Mouse (Mus musculus): ENCODE measurements around the gene Gm5580.
"Not testable (repeated sequence)": the region's sequence is repeated elsewhere in the genome, so short reads cannot be mapped to it uniquely, and the experiment has no call there.

The Gm5580 gene

DNA sequence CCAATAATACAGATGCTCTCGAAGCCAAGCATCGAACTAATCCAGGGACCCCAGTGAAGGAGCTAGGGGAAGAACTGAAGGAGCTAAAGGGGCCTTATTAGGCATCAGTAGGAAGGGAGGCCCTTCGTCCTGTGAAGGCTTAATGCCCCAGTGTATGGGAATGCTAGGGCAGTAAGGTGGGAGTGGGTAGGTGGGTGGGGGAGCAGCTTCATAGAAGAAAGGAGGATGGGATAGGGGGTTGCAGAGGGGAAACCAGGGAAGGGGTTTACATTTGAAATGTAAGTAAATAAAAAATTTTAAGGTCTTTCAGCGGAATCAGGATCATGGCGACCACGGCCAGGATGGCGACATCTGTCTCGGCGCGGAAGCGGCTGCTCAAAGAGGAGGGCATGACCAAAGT is at the start of gene Gm5580:
Gm5580 (plus strand) TSS at position 301 of the 400 bp plus-strand sequence.
- not testable (repeated sequence) for DNase-seq (ENCODE audit: extremely low read depth, insufficient read length, low spot score)

DNA sequence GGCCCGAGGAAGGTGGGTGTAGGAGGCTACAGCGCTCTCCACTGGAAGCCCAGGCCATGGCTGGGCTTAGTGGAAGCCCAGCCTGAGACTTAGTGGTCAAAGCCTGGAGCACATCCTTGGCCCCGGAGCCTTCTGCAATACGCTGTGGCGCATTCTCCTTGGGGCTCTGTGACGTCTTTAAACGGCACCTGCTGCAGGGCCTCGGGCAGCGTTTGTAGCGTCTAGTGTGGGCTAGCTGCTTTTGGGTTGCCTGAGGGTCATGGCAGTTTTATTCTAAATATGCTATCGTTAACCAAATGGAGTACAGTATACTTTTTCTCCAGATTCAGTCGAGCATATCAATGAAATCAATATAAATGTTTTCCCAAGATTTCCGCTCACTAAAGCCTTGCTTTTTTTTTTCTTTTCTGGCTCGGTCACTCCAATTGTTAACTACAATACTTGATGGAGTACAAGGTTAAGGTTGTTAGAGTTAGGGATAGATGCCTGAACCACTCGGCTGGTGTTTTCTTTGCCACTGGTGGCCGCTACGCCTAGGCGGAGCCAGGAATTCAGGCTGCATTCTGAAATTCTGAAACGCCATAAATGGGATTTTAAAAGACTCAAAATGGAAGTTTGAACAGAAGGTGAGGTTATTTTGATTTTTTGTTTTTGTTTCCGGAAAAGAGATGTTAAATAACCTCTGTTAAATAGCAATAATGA is 44.5 kb upstream of the Gm5580 start, which contains the start of gene Olfr212:
Olfr212 (plus strand) TSS at position 215 of the 702 bp plus-strand sequence.
- not testable (repeated sequence) for DNase-seq (ENCODE audit: extremely low read depth, insufficient read length, low spot score)

DNA sequence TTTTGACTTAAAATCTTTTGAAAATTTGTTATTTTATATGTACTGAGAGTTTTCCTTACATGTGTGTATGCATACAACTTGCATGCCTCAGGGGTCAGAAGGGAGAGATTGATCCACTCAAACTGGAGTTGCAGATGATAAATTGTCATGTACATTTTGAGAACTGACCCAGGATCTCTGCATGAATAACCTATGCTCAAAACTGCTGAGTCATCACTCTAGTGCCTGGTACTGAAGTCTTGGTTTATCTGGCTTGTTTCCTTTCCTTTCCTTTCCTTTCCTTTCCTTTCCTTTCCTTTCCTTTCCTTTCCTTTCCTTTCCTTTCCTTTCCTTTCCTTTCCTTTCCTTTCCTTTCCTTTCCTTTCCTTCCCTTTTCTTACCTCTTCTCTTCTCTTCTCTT is 36.1 kb upstream of the Gm5580 start:
- no peak for DNase-seq (ENCODE audit: extremely low read depth, insufficient read length, low spot score)

DNA sequence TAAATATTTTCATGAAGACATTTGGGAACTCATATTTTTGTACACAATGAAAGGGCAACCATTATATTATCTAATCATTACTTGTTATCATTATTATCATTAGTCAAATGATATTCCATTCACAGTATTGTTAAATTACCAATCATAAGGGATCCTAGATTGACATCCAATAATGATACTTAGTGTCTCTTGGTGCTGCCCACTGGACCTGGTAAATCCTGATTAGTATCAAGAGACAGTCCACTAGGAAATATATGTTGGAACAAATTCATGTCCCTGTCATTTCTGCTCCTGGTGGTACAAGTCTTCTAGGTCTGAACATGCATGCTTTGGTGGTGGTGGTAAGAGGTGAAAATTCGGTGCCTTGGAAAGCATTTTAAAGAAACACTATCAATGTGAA is 12.8 kb upstream of the Gm5580 start, which contains the start of gene Olfr213:
Olfr213 (plus strand) TSS at position 301 of the 400 bp plus-strand sequence.
- DNase-seq (ENCODE audit: extremely low read depth, insufficient read length, low spot score), result no peak

DNA sequence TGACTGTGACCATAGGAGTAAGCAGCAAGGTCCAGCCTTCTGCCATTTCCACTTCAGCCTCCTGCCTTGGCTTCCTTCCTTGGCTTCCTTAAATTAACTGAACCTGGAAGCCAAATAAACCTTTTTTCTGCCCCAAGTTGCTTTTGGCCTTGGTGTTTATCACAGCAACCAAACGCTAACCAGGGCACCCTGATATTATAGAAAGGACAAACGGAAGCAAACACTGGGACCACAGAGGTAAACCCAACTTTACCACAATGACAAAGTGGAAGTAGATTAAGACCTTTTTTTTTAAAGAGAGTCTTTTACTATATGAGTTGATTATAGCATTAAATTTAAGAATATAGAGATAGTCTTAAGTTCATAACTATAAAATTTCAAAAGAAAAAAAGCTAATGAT is 8.4 kb upstream of the Gm5580 start:
- DNase-seq (ENCODE audit: extremely low read depth, insufficient read length, low spot score), result no peak

DNA sequence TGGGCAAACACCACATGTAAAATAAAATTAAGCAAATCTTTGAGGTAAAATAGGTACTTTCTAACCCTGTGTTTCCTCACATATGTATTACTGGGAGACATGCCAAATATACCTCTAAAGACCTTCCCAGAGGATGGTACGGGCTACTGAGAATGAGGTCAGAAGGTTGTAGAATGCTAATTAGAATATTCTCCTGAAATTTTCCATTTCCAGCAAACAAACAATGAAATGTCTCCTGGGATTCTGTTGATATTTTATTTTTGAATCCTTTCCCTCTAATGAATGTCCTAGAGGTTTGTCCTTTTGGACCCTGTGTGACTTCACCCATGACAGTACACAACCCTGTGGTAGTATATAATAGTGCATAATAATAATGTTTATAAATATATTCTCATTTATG is 3.0 kb downstream of the Gm5580 start, which contains the start of gene Olfr214:
Olfr214 (plus strand) TSS at position 301 of the 400 bp plus-strand sequence.
- DNase-seq (ENCODE audit: extremely low read depth, insufficient read length, low spot score), result no peak

DNA sequence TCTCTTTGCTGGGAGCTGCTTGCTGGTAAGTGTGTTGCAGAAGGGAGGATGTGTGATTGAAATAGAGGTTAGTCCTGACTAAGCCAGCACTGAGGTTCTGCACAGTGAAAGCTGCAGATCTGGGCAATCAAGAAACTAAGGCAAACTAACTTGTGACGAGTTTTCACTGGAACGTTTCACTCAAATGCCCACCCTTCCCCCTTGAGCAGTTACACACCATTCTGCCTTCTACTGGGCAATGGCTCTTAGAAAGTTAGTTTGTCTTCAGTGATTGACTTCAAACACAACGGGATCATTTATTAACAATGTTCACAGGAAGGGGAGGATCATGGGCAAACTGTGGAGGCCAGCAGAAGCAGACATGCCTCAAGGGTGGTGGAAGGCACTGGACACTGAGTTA is 4.0 kb downstream of the Gm5580 start:
- no peak for DNase-seq (ENCODE audit: extremely low read depth, insufficient read length, low spot score)

DNA sequence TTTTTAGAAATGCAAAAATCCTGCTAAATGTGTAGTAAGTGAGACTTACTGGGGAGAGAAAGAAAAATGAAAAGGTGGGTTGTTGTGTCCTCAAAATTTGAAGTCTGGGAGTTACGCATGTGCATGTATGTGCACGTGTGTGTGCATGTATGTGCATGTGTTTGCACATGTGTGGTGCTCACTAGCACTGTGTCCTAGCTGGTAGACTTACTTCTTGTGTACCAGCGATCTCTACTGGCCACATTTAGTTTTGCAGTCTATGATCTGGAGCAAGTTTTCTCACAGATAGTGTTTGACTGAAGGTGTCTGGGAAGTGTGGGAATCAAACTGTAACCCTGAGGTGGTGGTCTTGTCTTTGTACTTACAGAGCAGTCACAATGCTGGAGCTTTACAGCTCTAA is 18.9 kb downstream of the Gm5580 start:
- DNase-seq (ENCODE audit: extremely low read depth, insufficient read length, low spot score), result peak; percentile 7

DNA sequence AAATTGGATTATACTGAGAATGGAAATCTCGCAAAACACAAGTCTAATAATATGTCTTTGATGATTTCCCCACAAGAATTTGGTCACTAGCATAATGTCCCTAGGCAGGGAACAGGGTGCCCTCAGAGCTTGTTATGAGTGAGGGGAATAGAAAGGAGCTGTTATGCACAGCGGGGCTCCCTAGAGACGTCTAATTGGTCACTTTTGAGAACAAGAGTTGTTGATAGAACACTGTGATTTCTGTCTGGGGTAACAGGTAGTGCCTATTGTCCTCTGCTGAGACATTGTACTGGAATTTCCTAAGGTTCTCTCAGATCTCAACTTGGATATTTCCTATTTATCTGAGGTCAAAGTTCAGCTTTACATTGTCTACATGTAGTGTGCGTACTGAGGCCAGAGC is 33.2 kb downstream of the Gm5580 start, which contains the start of gene Olfr215:
Olfr215 (minus strand) TSS at position 101 of the 400 bp plus-strand sequence.
- DNase-seq (ENCODE audit: extremely low read depth, insufficient read length, low spot score), result no peak

DNA sequence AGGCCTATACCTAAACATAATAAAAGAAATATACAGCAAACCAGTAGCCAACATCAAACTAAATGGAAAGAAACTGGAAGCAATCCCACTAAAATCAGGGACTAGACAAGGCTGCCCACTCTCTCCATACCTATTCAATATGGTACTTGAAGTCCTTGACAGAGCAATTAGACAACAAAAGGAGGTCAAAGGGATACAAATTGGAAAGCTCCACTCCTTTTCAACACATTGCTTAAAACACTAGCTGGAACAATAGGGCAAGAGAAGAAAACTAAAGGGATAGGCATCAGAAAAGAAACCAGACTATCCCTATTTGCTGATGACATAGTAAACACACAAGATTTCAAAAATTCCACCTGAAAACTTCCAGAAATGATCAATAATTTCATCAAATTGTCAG is 50.0 kb downstream of the Gm5580 start:
- DNase-seq (ENCODE audit: extremely low read depth, insufficient read length, low spot score), result not testable (repeated sequence)

Data from 3134 (cell line).